Mouse (Mus musculus): ENCODE data around the gene Gm45062.

DNA sequence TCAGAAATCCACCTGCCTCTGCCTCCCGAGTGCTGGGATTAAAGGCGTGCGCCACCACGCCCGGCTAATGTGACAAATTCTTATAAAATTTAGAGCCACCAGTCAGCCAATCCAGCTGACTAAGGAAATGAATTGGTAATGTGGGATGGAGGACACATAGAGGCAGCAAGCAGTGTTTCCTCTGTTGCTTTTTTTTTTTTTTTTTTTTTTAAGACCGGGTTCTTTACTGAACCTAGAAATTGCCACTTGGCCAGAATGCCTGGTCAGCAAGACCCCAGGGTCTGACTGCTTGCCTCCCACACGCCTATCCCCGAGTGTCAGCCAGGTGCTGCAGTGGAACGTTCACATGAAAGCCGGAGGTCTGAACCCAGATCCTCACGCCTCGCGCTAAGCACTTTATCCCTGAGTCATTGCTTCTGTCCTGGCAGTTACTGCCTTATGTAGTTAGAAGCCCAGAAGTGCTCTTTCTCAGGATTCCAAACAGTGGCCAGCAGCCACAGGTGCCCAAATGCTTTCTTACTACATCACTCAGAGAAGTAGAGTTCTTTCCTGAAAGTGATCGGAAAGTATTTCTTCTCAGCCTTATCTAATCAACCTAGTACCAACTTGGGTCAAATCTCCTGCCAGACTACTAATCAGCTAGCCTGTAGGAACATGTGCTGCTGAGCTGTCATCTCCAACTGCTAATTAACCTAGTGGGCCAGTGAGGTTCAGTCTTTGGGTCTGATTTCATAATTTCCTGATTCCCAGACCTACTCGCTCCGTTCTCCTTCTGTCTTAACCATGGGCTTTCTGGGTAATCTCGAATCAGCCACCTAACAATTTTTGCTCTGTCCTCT is 225.4 kb downstream of the Gm45062 start:
- TF ChIP-seq CTCF (IDR thresholded peaks at IDR 0.05; ENCODE audit: insufficient read depth, low read length) (no peak), POLR2A (IDR thresholded peaks at IDR 0.05; ENCODE audit: borderline replicate concordance, extremely low read depth, low read depth, low read length) (no peak)
